Mouse (Mus musculus) layer of hippocampus, adult 9-10 months (tissue): ENCODE data around the gene Adam17.
"Not testable (repeated sequence)": the region's sequence is repeated elsewhere in the genome, so short reads cannot be mapped to it uniquely, and the experiment has no call there.

Experiments
- DNase-seq: peaks from one replicate; pipeline ENCODE4 v3.0.0; 2022; ENCODE audit warnings: low spot score

The Adam17 gene

GRCm38 (mm10) chr12:21373100-21373819 lies at the start of gene Adam17:
Adam17 (minus strand) TSS chr12:21373632.
- DNase-seq = peak; percentile 89

- no peak for DNase-seq
Observed at GRCm38 (mm10) chr12:21418621-21419131, 45.2 kb upstream of the Adam17 start.

- DNase-seq = no peak
Observed at GRCm38 (mm10) chr12:21418083-21418482, 44.7 kb upstream of the Adam17 start.

- DNase-seq = peak; percentile 91
Observed at GRCm38 (mm10) chr12:21417100-21418070, 44.0 kb upstream of the Adam17 start, which contains the start of gene Ywhaq. Ywhaq (minus strand) TSS chr12:21417637.

- no peak for DNase-seq
Observed at GRCm38 (mm10) chr12:21416506-21416905, 43.1 kb upstream of the Adam17 start.

GRCm38 (mm10) chr12:21410620-21411019 lies 37.2 kb upstream of the Adam17 start:
- DNase-seq = no peak

- no peak for DNase-seq
Observed at GRCm38 (mm10) chr12:21409651-21410050, 36.2 kb upstream of the Adam17 start.

GRCm38 (mm10) chr12:21408789-21409367 lies 35.4 kb upstream of the Adam17 start:
- DNase-seq = no peak

GRCm38 (mm10) chr12:21402771-21403170 lies 29.3 kb upstream of the Adam17 start:
- DNase-seq = no peak

- no peak for DNase-seq
Observed at GRCm38 (mm10) chr12:21386201-21386600, 12.8 kb upstream of the Adam17 start.

- not testable (repeated sequence) for DNase-seq
Observed at GRCm38 (mm10) chr12:21378765-21379346, 5.4 kb upstream of the Adam17 start.

- no peak for DNase-seq
Observed at GRCm38 (mm10) chr12:21375376-21376157, 2.1 kb upstream of the Adam17 start.

- DNase-seq = no peak
Observed at GRCm38 (mm10) chr12:21373820-21374475, 516 bp upstream of the Adam17 start.

- no peak for DNase-seq
Observed at GRCm38 (mm10) chr12:21370035-21370611, 3.3 kb downstream of the Adam17 start.

GRCm38 (mm10) chr12:21369087-21369410 lies 4.4 kb downstream of the Adam17 start:
- DNase-seq = no peak

GRCm38 (mm10) chr12:21368376-21369086 lies 4.9 kb downstream of the Adam17 start:
- DNase-seq = no peak

- no peak for DNase-seq
Observed at GRCm38 (mm10) chr12:21364624-21365435, 8.6 kb downstream of the Adam17 start.

GRCm38 (mm10) chr12:21363195-21363594 lies 10.2 kb downstream of the Adam17 start:
- DNase-seq = no peak

GRCm38 (mm10) chr12:21362686-21363085 lies 10.7 kb downstream of the Adam17 start:
- no peak for DNase-seq
